Mouse (Mus musculus) activated CD4-positive, CD25-positive, alpha-beta regulatory T cell, adult 9 weeks (primary cell): Measurements from ENCODE around the gene Ftl1. TPM values are rescaled to one million over a fixed set of nuclear protein-coding genes. Genes with fewer than 3 reads are reported as not detected.

ENCODE experiments used
- polyA plus RNA-seq: library from polyadenylated mRNA; unstranded; fragments of 100-300 nt; shearing (Covaris generic); gene quantifications from one replicate; pipeline ENCODE4 v1.2.1, GENCODE M21; 2017

Ftl1 gene
- polyA plus RNA-seq: 2,196 TPM

DNA sequence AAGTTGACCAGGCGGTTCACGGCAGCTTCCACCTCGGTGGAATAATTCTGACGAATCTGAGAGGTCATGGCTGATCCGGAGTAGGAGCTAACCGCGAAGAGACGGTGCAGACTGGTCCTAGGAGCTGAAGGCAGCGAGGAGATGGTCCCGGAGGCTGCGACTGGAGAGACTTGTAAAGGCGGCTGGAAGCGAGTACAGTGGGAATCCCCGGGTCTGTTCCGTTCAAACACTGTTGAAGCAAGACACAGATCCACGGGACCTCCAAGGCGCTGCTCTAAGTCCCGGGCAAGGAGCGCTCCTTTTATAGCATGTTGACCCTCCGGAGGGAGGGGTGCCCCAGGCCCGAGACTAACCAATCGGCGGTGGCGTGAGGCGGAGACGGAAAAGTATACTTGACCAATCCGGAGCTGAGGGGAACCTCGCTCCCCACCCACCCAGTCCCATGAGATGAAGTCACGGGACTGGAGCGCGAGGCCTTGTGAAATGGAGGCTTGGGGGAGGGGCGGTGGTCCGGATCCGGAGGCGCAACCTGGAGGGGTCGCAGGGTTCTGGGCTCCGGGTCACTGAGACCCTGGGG, at the start of gene Ftl1:
Gene Ftl1, minus strand, starts transcription at position 321 of the 577 bp plus-strand sequence.

GRCm38 (mm10) chr7:45488293-45489204, 28.9 kb upstream of the Ftl1 start, which contains the start of gene Dhdh:
Dhdh (minus strand) TSS chr7:45488805.

GRCm38 (mm10) chr7:45486761-45487415, 27.2 kb upstream of the Ftl1 start, which contains the start of gene Gm45808:
Gm45808 (minus strand) TSS chr7:45486811.

DNA sequence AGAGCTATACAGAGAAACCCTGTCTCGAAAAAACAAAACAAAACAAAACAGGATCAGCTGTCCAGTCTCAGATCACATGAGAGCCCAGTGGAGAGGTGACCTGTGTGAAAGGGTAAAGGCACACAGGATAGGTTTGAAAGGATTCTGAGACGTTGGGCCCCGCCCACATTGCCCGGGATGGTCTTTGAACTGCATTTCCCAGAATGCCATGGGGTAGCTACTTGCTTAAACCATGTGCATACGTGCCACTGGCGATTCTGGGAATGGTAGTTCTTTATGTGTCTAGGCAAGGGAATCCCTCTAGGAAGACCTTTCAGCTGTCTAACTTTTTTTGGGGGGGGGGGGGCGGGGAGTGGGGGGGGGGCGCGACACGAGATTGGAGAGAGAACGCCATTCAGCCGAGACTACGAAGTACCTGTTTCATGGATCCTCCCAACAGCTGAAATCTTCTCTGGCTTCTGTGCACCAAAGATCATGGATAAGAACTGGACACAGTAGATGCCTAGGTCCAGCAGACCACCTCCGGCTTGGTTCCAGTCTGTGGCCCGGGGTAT, 21.8 kb upstream of the Ftl1 start, which contains the start of gene Tulp2:
Gene Tulp2, plus strand, starts transcription at position 504 of the 554 bp plus-strand sequence.

DNA sequence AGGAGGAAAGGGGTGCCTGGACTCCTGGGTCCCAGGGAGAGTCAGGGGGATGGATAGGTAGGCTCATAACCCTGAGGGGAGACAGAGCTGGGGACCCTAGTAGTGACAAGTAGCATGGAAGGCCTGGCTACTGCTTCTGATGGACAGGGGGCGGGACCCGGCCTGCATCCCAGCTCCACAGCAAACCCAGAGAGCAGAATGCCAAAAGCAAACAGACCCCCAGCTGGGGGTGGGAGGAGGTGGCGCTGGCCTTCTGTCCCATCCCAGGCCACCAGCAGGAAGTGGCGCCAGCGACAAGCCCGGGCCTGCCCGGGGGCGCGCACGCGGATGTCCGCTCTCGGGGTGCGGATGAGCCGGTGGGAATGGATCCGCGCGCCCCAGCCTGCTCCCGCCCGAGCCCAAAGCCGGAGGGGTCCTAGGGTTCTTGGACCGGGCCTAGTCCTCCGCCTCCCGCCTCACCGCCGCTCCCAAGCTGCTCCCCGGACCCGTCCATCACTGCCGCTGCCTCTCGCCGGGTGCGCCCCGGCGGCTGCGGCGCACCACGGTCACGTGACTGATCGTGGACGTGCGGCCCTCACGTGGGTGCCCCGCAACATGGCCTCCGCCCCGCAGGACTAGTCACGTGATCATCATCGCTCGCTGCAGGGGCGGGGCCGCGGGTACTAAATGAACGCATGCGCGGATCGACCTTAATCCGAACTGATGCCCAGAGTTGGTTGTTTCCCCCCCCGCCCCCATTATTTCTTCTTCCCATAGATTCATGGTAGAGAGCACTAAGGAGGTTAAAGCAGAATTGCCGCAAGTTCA, 6.8 kb upstream of the Ftl1 start, which contains the start of gene Bax:
Gene Bax, minus strand, starts transcription at position 616 of the 807 bp plus-strand sequence.

GRCm38 (mm10) chr7:45437521-45438276, 22.0 kb downstream of the Ftl1 start, which contains the start of gene Ruvbl2:
Ruvbl2 (minus strand) TSS chr7:45438096.

DNA sequence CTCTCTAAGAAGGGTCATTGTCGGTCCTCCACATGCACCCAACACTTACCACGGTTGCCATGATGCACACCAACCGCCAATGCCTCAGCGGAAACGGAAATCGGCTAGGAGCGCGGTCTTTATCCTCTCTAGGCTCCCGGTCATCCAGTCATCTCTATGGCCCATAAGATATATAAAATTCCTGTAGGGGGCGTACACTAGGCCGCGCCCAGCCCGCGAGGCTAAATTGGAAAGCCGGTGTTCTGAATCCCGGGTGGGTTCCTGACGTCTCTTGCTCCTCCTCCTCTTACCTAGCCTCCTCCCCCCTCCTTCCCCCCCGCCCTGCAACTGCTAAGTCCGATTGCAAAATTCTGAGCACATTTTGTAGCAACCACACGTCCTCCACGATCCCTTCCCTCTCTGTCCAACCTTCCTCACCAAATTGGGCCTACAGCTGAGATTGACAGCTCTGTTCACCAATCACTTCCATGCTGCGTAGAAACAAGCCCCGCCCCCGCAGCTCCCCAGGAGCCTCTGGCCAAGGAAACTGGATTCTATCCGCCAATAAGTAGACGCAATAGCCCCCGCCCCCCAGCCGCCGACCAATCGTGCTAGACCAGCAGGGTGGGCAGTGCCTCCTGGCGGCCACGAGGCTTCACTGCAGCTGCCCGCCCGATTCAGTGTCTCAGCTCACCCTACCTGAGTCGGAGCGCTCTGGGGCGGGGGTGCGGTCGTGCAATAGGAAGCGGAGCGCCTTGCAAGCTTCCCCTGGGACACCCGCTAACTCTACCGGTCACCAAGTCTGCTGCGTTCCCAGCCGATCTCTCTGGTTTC, 25.3 kb downstream of the Ftl1 start, which contains the start of gene Gys1:
Gene Gys1, plus strand, starts transcription at position 642 of the 813 bp plus-strand sequence.

DNA sequence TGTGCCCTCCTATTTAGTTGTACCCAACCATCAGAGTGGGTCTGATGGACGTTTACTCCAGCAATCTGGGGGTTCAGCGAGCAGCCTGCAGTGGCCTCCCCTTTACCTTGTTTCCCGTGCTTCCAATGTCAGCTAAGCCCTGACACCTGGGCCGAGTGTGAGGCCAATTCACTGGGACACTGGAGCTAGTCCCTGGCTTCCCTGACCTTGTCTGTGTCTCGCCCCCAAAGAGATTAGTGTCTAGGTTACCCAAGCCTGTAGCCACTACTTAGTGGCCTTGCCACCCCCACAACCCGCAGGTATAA, 39.1 kb downstream of the Ftl1 start, which contains the start of gene Lhb:
Gene Lhb, plus strand, starts transcription at position 206 of the 305 bp plus-strand sequence.

GRCm38 (mm10) chr7:45413113-45413863, 46.4 kb downstream of the Ftl1 start, which contains the start of gene Ntf5:
Ntf5 (plus strand) TSS chr7:45413695.

Other genes starting within 250 kb of the Ftl1 start
- 16.3 TPM for gene Dkkl1, start 247.7 kb downstream of the Ftl1 start, polyA plus RNA-seq
- 3.0 TPM for gene Tead2, start 244.1 kb downstream of the Ftl1 start, polyA plus RNA-seq
- 641 TPM for gene Cd37, start 220.8 kb downstream of the Ftl1 start, polyA plus RNA-seq
- not detected for gene Slc6a16, start 218.8 kb downstream of the Ftl1 start, polyA plus RNA-seq
- not detected for gene Slc6a21, start 182.4 kb downstream of the Ftl1 start, polyA plus RNA-seq
- gene Trpm4, start 126.1 kb downstream of the Ftl1 start, polyA plus RNA-seq: 11.7 TPM
- not detected for gene Hrc, start 124.6 kb downstream of the Ftl1 start, polyA plus RNA-seq
- gene Ppfia3, start 92.9 kb downstream of the Ftl1 start, polyA plus RNA-seq: 0.12 TPM
- gene Lin7b, start 89.3 kb downstream of the Ftl1 start, polyA plus RNA-seq: 0.89 TPM
- gene Snrnp70, start 64.1 kb downstream of the Ftl1 start, polyA plus RNA-seq: 263 TPM
- not detected for gene Kcna7, start 54.2 kb downstream of the Ftl1 start, polyA plus RNA-seq
- gene Ntf5, start 46.2 kb downstream of the Ftl1 start, polyA plus RNA-seq: 0.92 TPM
- not detected for gene Lhb, start 39.1 kb downstream of the Ftl1 start, polyA plus RNA-seq
- gene Gys1, start 25.0 kb downstream of the Ftl1 start, polyA plus RNA-seq: 19.6 TPM
- gene Ruvbl2, start 21.8 kb downstream of the Ftl1 start, polyA plus RNA-seq: 67.2 TPM
- 249 TPM for gene Bax, start 7.0 kb upstream of the Ftl1 start, polyA plus RNA-seq
- 1.7 TPM for gene Tulp2, start 22.0 kb upstream of the Ftl1 start, polyA plus RNA-seq
- gene Gm45808, start 26.9 kb upstream of the Ftl1 start, polyA plus RNA-seq: 0.88 TPM
- gene Dhdh, start 28.9 kb upstream of the Ftl1 start, polyA plus RNA-seq: 1.0 TPM
- 289 TPM for gene Nucb1, start 50.5 kb upstream of the Ftl1 start, polyA plus RNA-seq
- 59.4 TPM for gene Ppp1r15a, start 66.4 kb upstream of the Ftl1 start, polyA plus RNA-seq
- 0.40 TPM for gene Plekha4, start 66.4 kb upstream of the Ftl1 start, polyA plus RNA-seq
- 1.9 TPM for gene Hsd17b14, start 95.0 kb upstream of the Ftl1 start, polyA plus RNA-seq
- 64.7 TPM for gene Bcat2, start 110.3 kb upstream of the Ftl1 start, polyA plus RNA-seq
- gene Fgf21, start 155.6 kb upstream of the Ftl1 start, polyA plus RNA-seq: not detected
- not detected for gene Fut1, start 157.4 kb upstream of the Ftl1 start, polyA plus RNA-seq
- gene Izumo1, start 161.9 kb upstream of the Ftl1 start, polyA plus RNA-seq: 0.11 TPM
- gene Rasip1, start 167.6 kb upstream of the Ftl1 start, polyA plus RNA-seq: 1.2 TPM
- 0.72 TPM for gene Mamstr, start 180.1 kb upstream of the Ftl1 start, polyA plus RNA-seq
- gene Fut2, start 206.5 kb upstream of the Ftl1 start, polyA plus RNA-seq: 0.17 TPM
- not detected for gene Ntn5, start 224.1 kb upstream of the Ftl1 start, polyA plus RNA-seq
- gene Sec1, start 234.5 kb upstream of the Ftl1 start, polyA plus RNA-seq: 0.33 TPM
- 8.1 TPM for gene Car11, start 240.0 kb upstream of the Ftl1 start, polyA plus RNA-seq
- gene Dbp, start 245.2 kb upstream of the Ftl1 start, polyA plus RNA-seq: 12.6 TPM